Mouse (Mus musculus) T-helper 2 cell (primary cell): Measurements from ENCODE around the gene Magi1.

Source experiments
- in situ Hi-C: fragments of 300-600 bp; cut with MboI, MseI; formaldehyde crosslinking; loops from one replicate; pipeline ENCODE4 v1.15.1; 2025; ENCODE audit warnings: high pct_unique_total_duplicates

Magi1 gene

GRCm38 (mm10) chr6:94283318-94284061 is at the start of gene Magi1:
Magi1 (minus strand) TSS chr6:94283917.
- in situ Hi-C loops: no loop called here

GRCm38 (mm10) chr6:94327143-94327542 is 43.4 kb upstream of the Magi1 start:
- in situ Hi-C loops: no loop called here

GRCm38 (mm10) chr6:94316886-94317285 is 33.2 kb upstream of the Magi1 start:
- in situ Hi-C loops: no loop called here

GRCm38 (mm10) chr6:94312285-94312684 is 28.6 kb upstream of the Magi1 start:
- in situ Hi-C loops: no loop called here

GRCm38 (mm10) chr6:94308498-94308897 is 24.8 kb upstream of the Magi1 start:
- in situ Hi-C loops: no loop called here

- in situ Hi-C loops: no loop called here
Observed at GRCm38 (mm10) chr6:94303512-94303911, 19.8 kb upstream of the Magi1 start.

- in situ Hi-C loops: no loop called here
Observed at GRCm38 (mm10) chr6:94301804-94302203, 18.1 kb upstream of the Magi1 start.

- in situ Hi-C loops: no loop called here
Observed at GRCm38 (mm10) chr6:94300562-94300961, 16.8 kb upstream of the Magi1 start.

GRCm38 (mm10) chr6:94287387-94287786 is 3.7 kb upstream of the Magi1 start:
- in situ Hi-C loops: no loop called here

- in situ Hi-C loops: no loop called here
Observed at GRCm38 (mm10) chr6:94286555-94286954, 2.8 kb upstream of the Magi1 start.

GRCm38 (mm10) chr6:94284089-94284825 is 540 bp upstream of the Magi1 start:
- in situ Hi-C loops: no loop called here

GRCm38 (mm10) chr6:94282301-94283241 is 1.1 kb downstream of the Magi1 start:
- in situ Hi-C loops: no loop called here

GRCm38 (mm10) chr6:94281606-94282280 is 2.0 kb downstream of the Magi1 start:
- in situ Hi-C loops: no loop called here

- in situ Hi-C loops: no loop called here
Observed at GRCm38 (mm10) chr6:94273941-94274340, 9.8 kb downstream of the Magi1 start.

GRCm38 (mm10) chr6:94270001-94270400 is 13.7 kb downstream of the Magi1 start:
- in situ Hi-C loops: no loop called here

GRCm38 (mm10) chr6:94269174-94269573 is 14.5 kb downstream of the Magi1 start:
- in situ Hi-C loops: no loop called here

- in situ Hi-C loops: no loop called here
Observed at GRCm38 (mm10) chr6:94265244-94265935, 18.3 kb downstream of the Magi1 start.

GRCm38 (mm10) chr6:94264183-94264941 is 19.4 kb downstream of the Magi1 start:
- in situ Hi-C loops: no loop called here

- in situ Hi-C loops: no loop called here
Observed at GRCm38 (mm10) chr6:94260831-94261230, 22.9 kb downstream of the Magi1 start.

- in situ Hi-C loops: no loop called here
Observed at GRCm38 (mm10) chr6:94259981-94260380, 23.7 kb downstream of the Magi1 start.
